Mouse (Mus musculus): ENCODE measurements around the gene Fam234a.

DNA sequence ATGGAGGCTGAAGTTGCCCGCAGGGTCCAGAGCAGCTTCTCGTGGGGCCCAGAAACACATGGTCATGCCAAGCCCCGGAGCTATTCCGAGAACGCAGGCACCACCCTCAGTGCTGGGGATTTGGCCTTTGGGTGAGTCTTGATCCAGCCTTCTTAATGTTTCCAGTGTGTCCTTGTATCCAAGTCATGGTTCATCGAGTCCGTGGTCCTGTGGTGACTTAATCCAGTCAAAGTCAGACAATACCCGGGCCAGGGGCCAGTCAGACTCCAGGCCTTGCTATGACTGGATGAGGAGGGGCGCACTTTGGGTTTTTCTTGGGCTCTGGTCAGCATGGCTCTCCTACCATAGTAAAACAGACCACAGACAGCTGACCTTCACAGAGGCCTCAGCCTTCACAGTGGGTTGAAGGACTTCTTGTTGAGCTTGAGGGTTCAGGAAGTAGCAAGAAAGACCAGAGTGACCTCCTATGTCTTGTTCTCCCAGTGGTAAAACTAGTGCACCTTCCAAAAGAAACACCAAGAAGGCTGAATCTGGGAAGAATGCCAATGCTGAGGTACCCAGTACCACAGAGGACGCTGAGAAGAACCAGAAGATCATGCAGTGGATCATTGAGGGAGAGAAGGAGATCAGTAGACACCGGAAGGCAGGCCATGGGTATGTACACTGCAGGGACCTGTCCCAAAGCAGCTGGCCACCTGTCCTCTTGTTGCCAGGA is 55.8 kb downstream of the Fam234a start:
- TF ChIP-seq MAFK (IDR thresholded peaks at IDR 0.05; ENCODE audit: insufficient replicate concordance, low read length) (no peak), UBTF (IDR thresholded peaks at IDR 0.05; ENCODE audit: low read depth, low read length) (no peak), POLR2A (IDR thresholded peaks at IDR 0.05; ENCODE audit: low read depth, low read length) (no peak), RAD21 (IDR thresholded peaks at IDR 0.05; ENCODE audit: low read depth, low read length) (no peak), MEF2A (IDR thresholded peaks at IDR 0.05; ENCODE audit: borderline replicate concordance, low read depth, low read length) (no peak), ZMIZ1 (IDR thresholded peaks at IDR 0.05; ENCODE audit: low read depth, low read length) (no peak), CTCF (conservative IDR thresholded peaks at IDR 0.05 in 1 of 2, IDR thresholded peaks at IDR 0.05 in 1 of 2; ENCODE audit: low read depth in 2 of 2, low read length in 2 of 2) (no peak), GABPA (IDR thresholded peaks at IDR 0.05; ENCODE audit: insufficient replicate concordance, low read depth, low read length) (no peak), EP300 (IDR thresholded peaks at IDR 0.05; ENCODE audit: low read length) (no peak), USF1 (IDR thresholded peaks at IDR 0.05; ENCODE audit: low read depth, low read length) (no peak), CHD1 (IDR thresholded peaks at IDR 0.05; ENCODE audit: low read depth, low read length) (no peak)

Data from CH12.LX (cell line).